Mouse (Mus musculus) kidney, adult 11 months (tissue): ENCODE results near the gene Rps6kb2.
A peak's percentile ranks its signal among the peaks of the same experiment; 100 is the strongest.

Experiments used
- DNase-seq: peaks from one replicate; pipeline ENCODE4 v3.0.0; 2022

Rps6kb2 gene

GRCm38 (mm10) chr19:4187303-4187702 is 24.1 kb upstream of the Rps6kb2 start:
- no peak for DNase-seq

- no peak for DNase-seq
Measured at GRCm38 (mm10) chr19:4184976-4185975, 22.1 kb upstream of the Rps6kb2 start.

GRCm38 (mm10) chr19:4183689-4184088 is 20.5 kb upstream of the Rps6kb2 start:
- DNase-seq = no peak

- no peak for DNase-seq
Measured at GRCm38 (mm10) chr19:4181892-4182291, 18.7 kb upstream of the Rps6kb2 start.

GRCm38 (mm10) chr19:4180411-4180810 is 17.3 kb upstream of the Rps6kb2 start:
- no peak for DNase-seq

GRCm38 (mm10) chr19:4175368-4175947 is 12.3 kb upstream of the Rps6kb2 start, which contains the start of gene Carns1:
Carns1 (minus strand) TSS chr19:4175479.
- no peak for DNase-seq

- no peak for DNase-seq
Measured at GRCm38 (mm10) chr19:4172925-4173324, 9.8 kb upstream of the Rps6kb2 start.

GRCm38 (mm10) chr19:4171393-4172290 is 8.5 kb upstream of the Rps6kb2 start:
- DNase-seq = no peak

GRCm38 (mm10) chr19:4170723-4171392 is 7.7 kb upstream of the Rps6kb2 start:
- no peak for DNase-seq

- DNase-seq = no peak
Measured at GRCm38 (mm10) chr19:4169810-4170209, 6.7 kb upstream of the Rps6kb2 start.

GRCm38 (mm10) chr19:4169378-4169784 is 6.2 kb upstream of the Rps6kb2 start:
- DNase-seq = peak; percentile 99

- DNase-seq = no peak
Measured at GRCm38 (mm10) chr19:4166678-4167476, 3.7 kb upstream of the Rps6kb2 start.

- DNase-seq = no peak
Measured at GRCm38 (mm10) chr19:4164721-4165120, 1.6 kb upstream of the Rps6kb2 start.

GRCm38 (mm10) chr19:4164100-4164499 is 946 bp upstream of the Rps6kb2 start:
- DNase-seq = no peak

- DNase-seq = no peak
Measured at GRCm38 (mm10) chr19:4163543-4163887, 361 bp upstream of the Rps6kb2 start.

- DNase-seq = no peak
Measured at GRCm38 (mm10) chr19:4159049-4159448, 4.1 kb downstream of the Rps6kb2 start.

- no peak for DNase-seq
Measured at GRCm38 (mm10) chr19:4156771-4157170, 6.4 kb downstream of the Rps6kb2 start.

GRCm38 (mm10) chr19:4156073-4156579 is 7.0 kb downstream of the Rps6kb2 start:
- DNase-seq = no peak

- DNase-seq = no peak
Measured at GRCm38 (mm10) chr19:4155223-4156072, 7.7 kb downstream of the Rps6kb2 start.

GRCm38 (mm10) chr19:4154437-4155222 is 8.5 kb downstream of the Rps6kb2 start:
- no peak for DNase-seq
